Mouse (Mus musculus): ENCODE measurements around the gene Apeh.

Apeh gene

DNA sequence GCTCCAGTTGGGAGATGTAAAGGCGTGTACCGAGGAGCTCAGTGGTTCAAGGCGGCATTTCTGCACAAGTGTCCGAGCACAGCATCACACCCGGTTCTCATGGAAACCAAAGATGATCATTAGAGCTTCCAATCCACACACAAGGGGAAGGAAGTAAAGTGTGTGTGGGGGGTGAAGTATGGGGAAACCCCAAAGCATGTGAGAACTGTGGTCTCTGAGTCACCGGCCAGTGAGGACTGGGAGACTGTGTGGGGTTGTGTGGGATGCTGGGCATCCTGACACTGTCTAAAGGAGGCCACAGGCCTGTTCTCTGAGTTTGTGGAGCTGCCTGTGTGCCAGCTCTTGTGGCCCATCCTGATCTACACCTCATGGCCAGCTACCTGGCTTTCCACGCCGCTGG, 26.3 kb upstream of the Apeh start:
- peak; percentile 89 for DNase-seq (ENCODE audit: low read depth, low spot score)

- peak; percentile 87 for DNase-seq (ENCODE audit: low read depth, low spot score)
Measured at GRCm38 (mm10) chr9:108119891-108120411, 25.5 kb upstream of the Apeh start.

GRCm38 (mm10) chr9:108117143-108117542, 22.7 kb upstream of the Apeh start:
- no peak for DNase-seq (ENCODE audit: low read depth, low spot score)

GRCm38 (mm10) chr9:108115290-108116077, 21.1 kb upstream of the Apeh start:
- DNase-seq (ENCODE audit: low read depth, low spot score), result no peak

DNA sequence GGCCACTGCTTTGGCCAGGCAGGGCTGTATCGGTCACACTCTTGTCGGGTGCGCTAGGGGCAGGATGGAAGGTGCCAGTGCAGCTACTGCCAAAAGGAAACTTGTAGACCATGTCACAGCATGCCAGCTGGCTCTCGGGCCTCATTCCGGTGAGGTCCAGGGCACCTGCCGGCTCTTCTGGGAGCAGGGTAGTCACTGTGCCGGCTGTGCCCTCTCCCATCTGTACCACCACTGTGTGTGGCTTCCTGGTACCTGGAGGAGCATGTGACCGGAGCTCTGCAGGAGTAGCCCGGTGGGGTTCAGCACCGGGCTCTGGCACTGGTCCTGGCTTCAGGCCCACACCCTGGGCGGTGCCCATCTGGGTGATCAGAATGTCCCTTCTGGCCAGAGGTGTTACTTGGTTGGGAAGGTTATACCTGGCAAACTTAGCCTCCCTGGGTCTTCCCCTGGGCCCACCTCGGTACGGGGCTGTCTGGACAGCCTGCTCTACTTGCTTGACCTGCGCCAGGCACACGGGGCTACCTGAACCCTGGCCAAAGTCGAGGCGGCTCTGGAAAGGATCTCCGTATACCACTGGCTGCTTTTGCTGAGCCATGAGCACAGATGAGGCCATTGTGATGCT, 18.4 kb upstream of the Apeh start:
- DNase-seq (ENCODE audit: low read depth, low spot score), result no peak

- DNase-seq (ENCODE audit: low read depth, low spot score), result no peak
Measured at GRCm38 (mm10) chr9:108111593-108112121, 17.3 kb upstream of the Apeh start.

- no peak for DNase-seq (ENCODE audit: low read depth, low spot score)
Measured at GRCm38 (mm10) chr9:108111101-108111592, 16.7 kb upstream of the Apeh start.

GRCm38 (mm10) chr9:108110160-108110559, 15.8 kb upstream of the Apeh start:
- no peak for DNase-seq (ENCODE audit: low read depth, low spot score)

- no peak for DNase-seq (ENCODE audit: low read depth, low spot score)
Measured at GRCm38 (mm10) chr9:108107867-108108266, 13.5 kb upstream of the Apeh start.

- DNase-seq (ENCODE audit: low read depth, low spot score), result no peak
Measured at GRCm38 (mm10) chr9:108106090-108106489, 11.7 kb upstream of the Apeh start.

DNA sequence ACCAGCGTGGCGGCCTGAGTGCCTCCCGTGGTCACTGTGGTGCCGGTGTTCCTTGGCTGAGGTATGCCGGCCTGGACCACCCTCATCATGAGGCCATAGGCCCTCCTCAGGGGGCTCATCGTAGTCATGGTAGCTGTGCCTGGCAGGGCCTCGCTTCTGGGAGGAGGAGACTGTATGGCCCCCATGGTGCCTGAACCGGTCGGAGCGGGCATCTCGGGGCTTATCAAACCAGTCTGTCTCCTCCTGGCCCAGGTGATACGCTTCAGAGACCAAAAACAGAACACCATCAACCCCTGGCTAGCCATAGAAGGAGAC, 11.1 kb upstream of the Apeh start:
- no peak for DNase-seq (ENCODE audit: low read depth, low spot score)

- peak; percentile 20 for DNase-seq (ENCODE audit: low read depth, low spot score)
Measured at GRCm38 (mm10) chr9:108104766-108105548, 10.6 kb upstream of the Apeh start.

DNA sequence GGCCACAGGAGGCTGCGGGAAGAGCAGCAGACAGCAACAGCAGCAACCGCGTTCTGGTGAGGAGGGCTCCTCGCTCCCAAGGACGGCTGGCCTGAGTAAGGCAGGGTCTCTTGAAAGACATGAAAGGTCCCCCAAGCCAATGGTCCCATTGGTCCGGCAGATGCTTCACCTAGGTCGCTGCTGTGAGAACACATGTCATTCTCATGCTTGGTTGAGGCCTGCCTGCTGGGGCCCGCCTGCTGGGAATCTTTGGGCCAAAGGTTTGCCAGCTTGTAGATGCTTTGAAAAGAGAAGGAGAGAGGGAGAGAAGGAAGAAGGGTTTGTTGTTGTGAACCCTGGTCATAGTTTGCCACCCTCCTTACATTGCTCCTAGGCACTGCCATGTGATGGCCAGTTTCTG, 5.2 kb upstream of the Apeh start:
- no peak for DNase-seq (ENCODE audit: low read depth, low spot score)

- peak; percentile 12 for DNase-seq (ENCODE audit: low read depth, low spot score)
Measured at GRCm38 (mm10) chr9:108095949-108096712, 1.7 kb upstream of the Apeh start.

- peak; percentile 83 for DNase-seq (ENCODE audit: low read depth, low spot score)
Measured at GRCm38 (mm10) chr9:108095518-108095917, 1.1 kb upstream of the Apeh start.

- peak; percentile 52 for DNase-seq (ENCODE audit: low read depth, low spot score)
Measured at GRCm38 (mm10) chr9:108094998-108095411, 599 bp upstream of the Apeh start.

- peak; percentile 24 for DNase-seq (ENCODE audit: low read depth, low spot score)
Measured at GRCm38 (mm10) chr9:108093586-108093985, 820 bp downstream of the Apeh start.

DNA sequence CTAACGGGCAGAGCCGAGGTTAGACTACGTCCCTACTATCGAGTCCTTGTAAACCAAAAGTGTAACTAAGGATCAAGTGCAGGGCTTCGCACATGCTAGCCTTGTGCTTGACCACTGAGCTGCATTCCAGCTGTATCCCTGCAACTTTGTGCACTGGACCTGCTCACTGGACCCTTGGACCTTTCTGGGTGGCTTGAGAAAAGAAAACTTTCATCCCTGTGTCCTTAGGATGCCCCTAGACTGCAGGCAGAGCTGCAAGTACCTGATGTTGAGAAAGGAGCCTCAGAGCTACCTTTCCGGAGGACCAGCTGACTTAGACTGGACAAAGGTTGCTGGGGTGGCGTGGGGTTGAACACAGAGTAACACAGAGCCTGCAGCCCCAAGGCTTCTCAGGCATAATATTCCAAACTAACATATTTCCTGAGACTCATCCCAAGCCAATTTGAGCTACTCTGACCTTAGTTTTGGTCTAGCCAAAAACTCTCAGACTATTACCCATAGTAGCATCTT, 3.7 kb downstream of the Apeh start:
- DNase-seq (ENCODE audit: low read depth, low spot score), result no peak

GRCm38 (mm10) chr9:108085261-108085660, 9.1 kb downstream of the Apeh start:
- no peak for DNase-seq (ENCODE audit: low read depth, low spot score)

DNA sequence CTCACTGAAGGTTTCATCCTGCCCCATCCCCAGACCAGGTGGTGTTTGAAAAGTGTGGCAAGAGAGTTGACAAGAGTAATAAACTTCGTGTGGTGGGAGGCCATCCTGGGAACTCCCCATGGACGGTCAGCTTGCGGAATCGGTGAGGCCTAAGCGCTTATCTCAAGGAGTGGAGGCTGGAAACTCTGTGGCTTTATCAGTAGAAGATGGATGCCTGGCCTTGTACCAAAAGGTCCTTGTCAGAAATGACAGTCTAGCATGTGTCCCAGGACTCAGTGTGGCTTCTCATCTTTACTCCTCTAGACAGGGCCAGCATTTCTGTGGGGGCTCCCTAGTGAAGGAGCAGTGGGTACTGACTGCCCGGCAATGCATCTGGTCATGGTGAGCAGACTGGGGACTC, 10.8 kb downstream of the Apeh start:
- DNase-seq (ENCODE audit: low read depth, low spot score), result no peak

GRCm38 (mm10) chr9:108082988-108083431, 11.4 kb downstream of the Apeh start, which contains the start of gene Rnf123:
Gene Rnf123 (minus strand): TSS chr9:108083346.
- DNase-seq (ENCODE audit: low read depth, low spot score), result no peak

Data from 3T3-L1 (cell line).